Mouse (Mus musculus) adrenal gland, adult 2 months (tissue): ENCODE data around the gene Tspan3. TPM values are rescaled to one million over a fixed set of nuclear protein-coding genes. Genes with fewer than 3 reads are reported as not detected.

ENCODE experiments used
- DNase-seq: peaks from one replicate; pipeline ENCODE4 v3.0.0; 2021
- polyA plus RNA-seq: library from polyadenylated mRNA; depleted of rRNA; stranded (reverse); fragments of >200 nt; gene quantifications from 2 replicates; pipeline ENCODE4 v1.2.3, GENCODE M21; 2012
- total RNA-seq, 2 experiments: library from RNA; stranded (reverse); gene quantifications; 2 replicates each; pipeline ENCODE4 v1.2.3; 2021

The Tspan3 gene
- total and polyA plus RNA-seq, 3 experiments = 80.4 to 160 (median 133) TPM

- no peak for DNase-seq
Measured at GRCm38 (mm10) chr9:56158077-56158476, 7.2 kb downstream of the Tspan3 start.

- no peak for DNase-seq
Measured at GRCm38 (mm10) chr9:56154572-56154971, 10.7 kb downstream of the Tspan3 start.

GRCm38 (mm10) chr9:56152482-56153007 is 12.7 kb downstream of the Tspan3 start:
- no peak for DNase-seq

- DNase-seq = peak; percentile 26
Measured at GRCm38 (mm10) chr9:56151745-56152481, 13.4 kb downstream of the Tspan3 start.

GRCm38 (mm10) chr9:56146326-56146923 is 18.9 kb downstream of the Tspan3 start:
- DNase-seq = no peak

GRCm38 (mm10) chr9:56144366-56145003 is 20.8 kb downstream of the Tspan3 start:
- DNase-seq = no peak

DNA sequence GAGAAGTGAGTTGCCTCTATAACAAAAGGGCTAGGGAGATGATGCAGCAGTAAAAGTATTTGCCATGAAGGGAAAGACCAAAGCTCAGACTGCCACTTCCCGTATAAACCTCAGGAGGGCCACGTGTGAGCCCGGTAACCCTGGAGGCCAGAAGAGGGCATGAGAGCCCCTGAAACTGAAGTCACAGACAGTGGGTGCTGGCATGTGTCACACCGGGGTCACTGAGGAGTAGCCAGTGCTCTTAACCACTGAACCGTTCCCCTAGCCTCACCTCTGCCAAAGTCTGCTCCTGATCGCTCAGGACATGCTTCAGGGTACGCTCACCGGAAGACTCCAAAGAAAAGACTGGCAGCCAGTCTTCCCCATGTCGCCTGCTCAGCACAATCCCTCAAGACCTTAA is 23.5 kb downstream of the Tspan3 start:
- DNase-seq = peak; percentile 12

GRCm38 (mm10) chr9:56135590-56136197 is 29.6 kb downstream of the Tspan3 start:
- no peak for DNase-seq

DNA sequence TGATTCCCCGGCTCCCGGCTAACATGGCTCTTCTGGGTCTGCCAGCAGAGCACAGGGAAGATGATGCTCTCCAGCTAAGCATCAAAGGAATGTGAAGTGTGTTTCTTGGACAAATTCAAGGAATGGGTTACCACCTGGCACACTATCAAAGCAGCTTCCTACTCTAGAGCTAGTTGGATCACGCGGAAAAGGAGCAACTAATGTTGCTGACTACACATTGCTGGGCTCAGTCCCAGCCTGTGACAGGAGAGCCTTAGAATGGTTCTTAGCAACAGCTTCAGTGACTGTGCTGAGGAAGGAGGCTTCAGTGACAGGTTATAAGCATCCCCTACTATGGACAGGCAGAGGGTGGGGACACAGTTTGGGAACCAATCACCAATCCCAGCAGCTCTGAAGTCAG is 30.7 kb downstream of the Tspan3 start:
- DNase-seq = no peak

GRCm38 (mm10) chr9:56133970-56134369 is 31.3 kb downstream of the Tspan3 start:
- DNase-seq = no peak

DNA sequence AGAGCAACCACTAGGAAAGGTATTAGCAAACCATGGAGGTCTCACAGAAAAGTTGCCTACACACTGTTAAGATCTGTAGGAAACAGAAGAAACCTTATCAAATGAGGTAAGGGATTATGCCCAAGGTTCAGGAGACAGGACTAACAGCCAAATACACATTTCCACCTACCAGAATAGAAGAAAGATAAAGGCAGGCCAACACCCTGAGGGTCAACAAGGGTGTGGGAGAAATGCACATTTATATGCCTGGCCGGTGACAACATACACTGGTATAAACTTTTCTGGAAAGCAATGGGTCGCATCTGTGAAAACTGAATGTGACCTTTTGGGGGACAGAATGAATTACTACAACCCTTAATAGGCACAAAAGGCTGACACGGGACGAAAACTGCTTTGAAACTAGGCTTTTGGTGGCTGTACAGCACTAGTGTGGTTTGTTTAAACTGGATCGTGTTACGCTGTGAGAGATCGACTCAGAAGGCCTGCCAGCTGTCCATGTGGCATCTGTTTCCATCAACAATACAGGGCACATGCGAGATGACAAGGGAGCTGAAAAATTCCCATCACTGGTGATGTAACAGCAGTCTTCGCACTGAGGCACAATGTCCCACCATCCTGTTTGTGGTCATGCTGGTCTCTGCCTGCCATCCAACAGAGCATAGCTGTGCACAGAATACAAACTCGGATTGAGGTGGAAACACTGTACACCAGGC is 33.3 kb downstream of the Tspan3 start:
- DNase-seq = no peak

DNA sequence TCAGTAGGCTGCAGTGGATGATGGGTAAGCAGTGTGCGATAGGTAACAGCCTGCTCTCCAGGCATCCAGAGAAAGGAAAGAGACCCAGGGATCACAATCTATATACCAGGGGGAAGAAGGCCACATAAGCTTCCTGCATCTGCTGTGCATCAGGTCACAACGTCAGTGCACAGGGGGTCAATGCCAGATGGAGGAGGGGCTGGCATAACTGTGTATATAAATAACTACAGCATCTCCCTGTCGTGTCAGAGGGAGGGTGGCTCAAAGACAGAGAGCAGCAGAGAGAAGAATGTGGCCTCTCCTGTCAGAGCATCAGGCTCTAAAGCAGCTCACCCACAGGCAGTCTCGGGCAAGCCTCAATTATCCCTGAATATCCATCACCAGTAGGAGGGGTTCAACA is 34.7 kb downstream of the Tspan3 start:
- no peak for DNase-seq

DNA sequence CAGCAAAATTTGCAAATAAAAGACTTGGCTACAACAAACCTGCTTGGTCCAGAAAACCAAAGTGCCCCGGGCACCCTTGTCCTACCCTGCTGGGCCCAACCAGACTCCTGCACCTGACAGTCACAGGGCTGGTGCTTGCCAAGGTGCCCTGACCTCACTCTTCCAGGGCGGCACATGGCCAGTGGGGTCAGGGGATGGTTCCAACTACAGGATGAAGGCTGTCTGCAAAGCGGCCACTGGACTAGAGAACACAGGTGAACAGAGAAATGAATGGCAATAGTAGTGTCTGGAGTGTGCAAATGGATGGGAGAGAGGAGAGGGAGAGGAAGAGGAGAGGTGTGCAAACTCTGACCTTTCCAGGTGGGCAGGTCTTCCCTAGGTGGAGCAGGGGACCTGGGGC is 35.3 kb downstream of the Tspan3 start:
- no peak for DNase-seq

- DNase-seq = no peak
Measured at GRCm38 (mm10) chr9:56128331-56128730, 36.9 kb downstream of the Tspan3 start.

DNA sequence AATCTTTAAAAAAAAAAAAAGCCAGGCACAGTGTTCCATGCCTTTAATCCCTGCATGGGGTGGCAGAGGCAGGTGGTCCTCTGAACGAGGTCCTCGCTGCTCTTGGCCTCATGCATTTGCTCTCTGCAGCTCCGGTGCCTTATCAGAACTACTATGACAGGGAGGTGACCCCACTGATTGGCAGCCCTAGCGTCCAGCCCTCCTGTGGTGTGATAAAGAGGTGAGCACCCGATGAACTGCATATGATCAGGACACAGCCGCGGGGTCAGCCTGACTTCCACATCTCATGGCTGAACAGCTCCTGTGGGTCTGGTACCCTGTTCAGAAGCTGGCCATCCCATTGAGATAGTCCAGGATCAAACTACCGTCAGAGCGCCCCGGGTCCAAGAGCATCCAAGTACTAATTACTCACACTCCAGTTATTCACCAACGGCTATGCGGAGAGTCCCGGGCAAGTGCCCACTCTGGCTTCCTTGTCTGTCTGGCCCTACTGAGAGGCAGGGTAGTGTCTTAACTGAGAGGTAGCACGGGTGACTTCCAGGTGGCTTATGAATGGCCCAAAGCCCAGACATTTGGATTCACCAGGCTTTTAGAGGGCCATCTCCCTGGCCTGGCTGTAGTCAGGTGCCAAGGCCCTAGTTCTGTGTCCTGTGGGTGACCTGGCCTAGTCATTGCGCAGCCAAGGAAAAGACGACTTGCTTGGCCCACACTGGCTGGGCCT is 38.7 kb downstream of the Tspan3 start:
- no peak for DNase-seq

GRCm38 (mm10) chr9:56124561-56124960 is 40.7 kb downstream of the Tspan3 start:
- DNase-seq = no peak

GRCm38 (mm10) chr9:56123613-56124012 is 41.7 kb downstream of the Tspan3 start:
- no peak for DNase-seq

DNA sequence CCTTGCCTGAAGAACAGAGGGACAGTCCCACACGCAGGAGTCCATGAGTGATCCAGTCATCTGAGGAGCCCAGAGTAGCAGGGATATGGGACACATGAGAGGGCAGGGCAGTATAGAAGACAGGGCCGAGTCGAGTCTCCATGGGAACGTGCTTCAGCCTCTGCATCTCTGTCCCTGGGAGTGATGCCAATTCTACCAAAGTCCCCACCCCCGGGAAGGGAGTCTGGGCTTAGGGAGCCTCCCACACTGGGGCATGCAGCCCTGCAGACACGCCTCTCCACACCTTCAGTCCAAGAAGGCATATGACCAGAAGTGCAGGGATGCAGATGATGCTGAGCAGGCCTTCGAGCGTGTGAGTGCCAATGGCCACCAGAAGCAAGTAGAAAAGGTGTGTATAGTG is 42.3 kb downstream of the Tspan3 start:
- peak; percentile 34 for DNase-seq

DNA sequence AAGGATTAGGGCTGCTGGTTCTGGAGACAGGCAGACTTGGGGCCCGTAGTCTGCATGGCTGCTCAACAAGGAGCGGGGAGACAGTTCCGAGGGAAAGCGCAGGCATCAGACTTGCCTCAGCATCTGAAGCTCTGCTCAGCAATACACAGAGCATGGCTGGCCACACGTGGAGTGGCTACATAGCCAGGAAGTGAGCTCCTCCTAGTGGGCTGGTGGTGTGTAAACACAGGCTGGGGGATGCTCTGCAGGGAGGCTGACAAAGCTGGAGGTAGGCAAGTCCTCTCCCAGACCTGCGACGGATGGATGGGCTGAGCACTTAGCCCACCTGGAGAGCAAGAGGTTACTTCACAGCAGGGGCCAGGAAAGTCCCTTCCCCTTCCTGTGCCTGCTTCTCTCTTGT is 44.2 kb downstream of the Tspan3 start:
- DNase-seq = peak; percentile 38

- no peak for DNase-seq
Measured at GRCm38 (mm10) chr9:56119651-56120050, 45.6 kb downstream of the Tspan3 start.

DNA sequence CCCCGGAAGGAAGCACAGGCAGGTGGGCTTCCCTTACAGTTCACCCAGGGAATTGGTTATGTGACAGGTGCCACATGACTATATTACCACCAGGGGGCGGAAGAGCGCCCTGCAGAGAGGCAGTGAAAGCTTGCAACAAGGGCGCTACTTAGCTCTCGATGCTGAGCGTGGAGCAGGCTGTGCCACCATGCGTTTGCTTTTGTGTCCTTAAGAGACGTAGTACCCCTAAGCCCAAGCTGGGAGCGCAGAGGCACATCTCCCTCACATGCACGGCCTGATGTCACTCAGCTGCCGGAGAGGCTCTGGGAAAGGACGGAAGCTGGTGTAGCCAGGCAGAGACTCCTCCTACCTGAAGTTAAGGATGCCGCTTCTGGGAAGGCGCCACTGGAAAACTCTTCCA is 46.7 kb downstream of the Tspan3 start:
- peak; percentile 60 for DNase-seq
